Mouse (Mus musculus): ENCODE data around the gene Atxn7l1. TPM values are rescaled to one million over a fixed set of nuclear protein-coding genes. Genes with fewer than 3 reads are reported as not detected.
A peak's percentile ranks its signal among the peaks of the same experiment; 100 is the strongest.

Gene Atxn7l1
- polyA plus RNA-seq, 1 experiment from 2014 or later = 18.2 TPM

- ATAC-seq (replicated peaks; ENCODE audit: low FRiP score, low TSS enrichment, low read depth) (no peak), DNase-seq (ENCODE audit: low spot score) (no peak)
- H3K4me2 ChIP-seq (ENCODE audit: low read length) = no peak overlapping the region
- H3K9ac ChIP-seq (ENCODE audit: low read length) = no peak overlapping the region
- WGBS = 90% methylated on average over 10 of the region's 10 CpGs
- no peak overlapping the region for H3K4me3 ChIP-seq (ENCODE audit: low read depth, low read length)
- no peaks in the 10 kb centered on the region for H3K9me3 ChIP-seq (ENCODE audit: control insufficient read depth, low read length)
- H3K27ac ChIP-seq (ENCODE audit: low read depth) = no peak overlapping the region
- H3K4me1 ChIP-seq (replicated peaks; ENCODE audit: control insufficient read depth, insufficient read depth, low read length) = no peaks in the 10 kb centered on the region; the same call in 1 of the 2 replicates
- H3K27me3 ChIP-seq (replicated peaks; ENCODE audit: control insufficient read depth, insufficient read depth, low read length) = no peaks in the 10 kb centered on the region
- peaks cover 15% of the 10 kb centered on the region for H3K36me3 ChIP-seq (ENCODE audit: control insufficient read depth, insufficient read depth, low read length)
These were observed 210.9 kb downstream of the Atxn7l1 start for GRCm38 (mm10) chr12:33358345-33358744.

- Histone ChIP-seq H3K9ac (ENCODE audit: low read length) (no peak overlapping the region), H3K4me3 (ENCODE audit: low read depth, low read length) (no peak overlapping the region), H3K4me1 (replicated peaks; ENCODE audit: control insufficient read depth, insufficient read depth, low read length) (no peaks in the 10 kb centered on the region; the same call in 1 of the 2 replicates), H3K36me3 (ENCODE audit: control insufficient read depth, insufficient read depth, low read length) (peaks cover 15% of the 10 kb centered on the region), H3K27me3 (replicated peaks; ENCODE audit: control insufficient read depth, insufficient read depth, low read length) (no peaks in the 10 kb centered on the region), H3K9me3 (ENCODE audit: control insufficient read depth, low read length) (no peaks in the 10 kb centered on the region), H3K27ac (ENCODE audit: low read depth) (no peak overlapping the region), H3K4me2 (ENCODE audit: low read length) (no peak overlapping the region)
- 93% methylated on average over 7 of the region's 7 CpGs for WGBS
- no peak for ATAC-seq (replicated peaks; ENCODE audit: low FRiP score, low TSS enrichment, low read depth)
- DNase-seq (ENCODE audit: low spot score) = no peak
These were observed 211.7 kb downstream of the Atxn7l1 start for GRCm38 (mm10) chr12:33359209-33359608.

- 79% methylated on average over 5 of the region's 5 CpGs for whole genome bisulfite sequencing
- H3K27ac ChIP-seq (ENCODE audit: low read depth) = no peak overlapping the region
- H3K27me3 ChIP-seq (replicated peaks; ENCODE audit: control insufficient read depth, insufficient read depth, low read length) = no peaks in the 10 kb centered on the region
- no peak overlapping the region for H3K9ac ChIP-seq (ENCODE audit: low read length)
- H3K4me2 ChIP-seq (ENCODE audit: low read length) = no peak overlapping the region
- no peak for DNase-seq (ENCODE audit: low spot score)
- ATAC-seq (replicated peaks; ENCODE audit: low FRiP score, low TSS enrichment, low read depth) = no peak
- H3K4me3 ChIP-seq (ENCODE audit: low read depth, low read length) = no peak overlapping the region
- no peaks in the 10 kb centered on the region; the same call in 1 of the 2 replicates for H3K4me1 ChIP-seq (replicated peaks; ENCODE audit: control insufficient read depth, insufficient read depth, low read length)
- H3K9me3 ChIP-seq (ENCODE audit: control insufficient read depth, low read length) = no peaks in the 10 kb centered on the region
- peaks cover 15% of the 10 kb centered on the region for H3K36me3 ChIP-seq (ENCODE audit: control insufficient read depth, insufficient read depth, low read length)
These were observed 212.5 kb downstream of the Atxn7l1 start for GRCm38 (mm10) chr12:33359878-33360482.

- H3K4me2 ChIP-seq (ENCODE audit: low read length) = no peak overlapping the region
- no peak overlapping the region for H3K9ac ChIP-seq (ENCODE audit: low read length)
- H3K4me1 ChIP-seq (replicated peaks; ENCODE audit: control insufficient read depth, insufficient read depth, low read length) = no peaks in the 10 kb centered on the region; the same call in 1 of the 2 replicates
- DNase-seq (ENCODE audit: low spot score) = no peak
- no peak for ATAC-seq (replicated peaks; ENCODE audit: low FRiP score, low TSS enrichment, low read depth)
- no peak overlapping the region for H3K4me3 ChIP-seq (ENCODE audit: low read depth, low read length)
- no peaks in the 10 kb centered on the region for H3K9me3 ChIP-seq (ENCODE audit: control insufficient read depth, low read length)
- peaks cover 15% of the 10 kb centered on the region for H3K36me3 ChIP-seq (ENCODE audit: control insufficient read depth, insufficient read depth, low read length)
- 53% methylated on average over 6 of the region's 6 CpGs for WGBS
- no peaks in the 10 kb centered on the region for H3K27me3 ChIP-seq (replicated peaks; ENCODE audit: control insufficient read depth, insufficient read depth, low read length)
- H3K27ac ChIP-seq (ENCODE audit: low read depth) = no peak overlapping the region
These were observed 213.2 kb downstream of the Atxn7l1 start for GRCm38 (mm10) chr12:33360729-33361128.

- ATAC-seq (replicated peaks; ENCODE audit: low FRiP score, low TSS enrichment, low read depth) (no peak), DNase-seq (ENCODE audit: low spot score) (no peak)
- 90% methylated on average over 8 of the region's 8 CpGs for WGBS
- Histone ChIP-seq H3K4me1 (replicated peaks; ENCODE audit: control insufficient read depth, insufficient read depth, low read length) (no peaks in the 10 kb centered on the region; the same call in 1 of the 2 replicates), H3K27me3 (replicated peaks; ENCODE audit: control insufficient read depth, insufficient read depth, low read length) (no peaks in the 10 kb centered on the region), H3K9ac (ENCODE audit: low read length) (no peak overlapping the region), H3K9me3 (ENCODE audit: control insufficient read depth, low read length) (no peaks in the 10 kb centered on the region), H3K4me3 (ENCODE audit: low read depth, low read length) (no peak overlapping the region), H3K4me2 (ENCODE audit: low read length) (no peak overlapping the region), H3K36me3 (ENCODE audit: control insufficient read depth, insufficient read depth, low read length) (peaks cover 10% of the 10 kb centered on the region), H3K27ac (ENCODE audit: low read depth) (no peak overlapping the region)
These were observed 217.0 kb downstream of the Atxn7l1 start for GRCm38 (mm10) chr12:33364511-33364910.

GRCm38 (mm10) chr12:33365133-33365532 is 217.6 kb downstream of the Atxn7l1 start:
- ATAC-seq (replicated peaks; ENCODE audit: low FRiP score, low TSS enrichment, low read depth) (no peak), DNase-seq (ENCODE audit: low spot score) (no peak)
- Histone ChIP-seq H3K4me2 (ENCODE audit: low read length) (no peak overlapping the region), H3K9ac (ENCODE audit: low read length) (no peak overlapping the region), H3K4me1 (replicated peaks; ENCODE audit: control insufficient read depth, insufficient read depth, low read length) (no peaks in the 10 kb centered on the region; the same call in 1 of the 2 replicates), H3K27ac (ENCODE audit: low read depth) (no peak overlapping the region), H3K4me3 (ENCODE audit: low read depth, low read length) (no peak overlapping the region), H3K9me3 (ENCODE audit: control insufficient read depth, low read length) (no peaks in the 10 kb centered on the region), H3K27me3 (replicated peaks; ENCODE audit: control insufficient read depth, insufficient read depth, low read length) (no peaks in the 10 kb centered on the region), H3K36me3 (ENCODE audit: control insufficient read depth, insufficient read depth, low read length) (0 out of 2 replicates have a peak, but pooled peaks cover 5% of the 10 kb centered on the region)
- WGBS = 81% methylated on average over 8 of the region's 8 CpGs

- no peaks in the 10 kb centered on the region for H3K9me3 ChIP-seq (ENCODE audit: control insufficient read depth, low read length)
- H3K4me1 ChIP-seq (replicated peaks; ENCODE audit: control insufficient read depth, insufficient read depth, low read length) = no peaks in the 10 kb centered on the region
- H3K27ac ChIP-seq (ENCODE audit: low read depth) = no peak overlapping the region
- WGBS = 84% methylated on average over 3 of the region's 3 CpGs
- 0 out of 2 replicates have a peak, but pooled peaks cover 5% of the 10 kb centered on the region for H3K36me3 ChIP-seq (ENCODE audit: control insufficient read depth, insufficient read depth, low read length)
- H3K27me3 ChIP-seq (replicated peaks; ENCODE audit: control insufficient read depth, insufficient read depth, low read length) = no peaks in the 10 kb centered on the region
- H3K9ac ChIP-seq (ENCODE audit: low read length) = no peak overlapping the region
- H3K4me3 ChIP-seq (ENCODE audit: low read depth, low read length) = no peak overlapping the region
- ATAC-seq (replicated peaks; ENCODE audit: low FRiP score, low TSS enrichment, low read depth) (no peak), DNase-seq (ENCODE audit: low spot score) (no peak)
- H3K4me2 ChIP-seq (ENCODE audit: low read length) = no peak overlapping the region
These were observed 222.1 kb downstream of the Atxn7l1 start for GRCm38 (mm10) chr12:33369555-33369954.

GRCm38 (mm10) chr12:33379624-33380445 is 232.3 kb downstream of the Atxn7l1 start:
- WGBS = 19% methylated on average over 22 of the region's 22 CpGs
- no peaks in the 10 kb centered on the region for H3K9me3 ChIP-seq (ENCODE audit: control insufficient read depth, low read length)
- H3K9ac ChIP-seq (ENCODE audit: low read length) = no peak overlapping the region
- no peaks in the 10 kb centered on the region for H3K27me3 ChIP-seq (replicated peaks; ENCODE audit: control insufficient read depth, insufficient read depth, low read length)
- peak overlapping the region; percentile 24 for H3K4me2 ChIP-seq (ENCODE audit: low read length)
- H3K4me3 ChIP-seq (ENCODE audit: low read depth, low read length) = no peak overlapping the region; the same call in 1 of the 2 replicates
- no peak overlapping the region for H3K27ac ChIP-seq (ENCODE audit: low read depth)
- H3K4me1 ChIP-seq (replicated peaks; ENCODE audit: control insufficient read depth, insufficient read depth, low read length) = 0 out of 2 replicates have a peak, but pooled peaks cover 3% of the 10 kb centered on the region
- no peaks in the 10 kb centered on the region for H3K36me3 ChIP-seq (ENCODE audit: control insufficient read depth, insufficient read depth, low read length)
- ATAC-seq (replicated peaks; ENCODE audit: low FRiP score, low TSS enrichment, low read depth) (peak; percentile 78), DNase-seq (ENCODE audit: low spot score) (peak; percentile 93)
